Mouse (Mus musculus) frontal cortex, postnatal 25 days (tissue): ENCODE measurements around the gene Zar1l.
"Not testable (repeated sequence)": the region's sequence is repeated elsewhere in the genome, so short reads cannot be mapped to it uniquely, and the experiment has no call there.

Source experiments
- DNase-seq, 2 experiments: peaks; one replicate each; pipeline ENCODE4 v3.0.0; 2022; ENCODE audit warnings: low spot score in 2 of 2

Gene Zar1l

GRCm38 (mm10) chr5:150518064-150518463 lies at the start of gene Zar1l:
Gene Zar1l, minus strand, starts transcription at chr5:150518164.
- no peak for DNase-seq

GRCm38 (mm10) chr5:150566971-150567370 lies 49.0 kb upstream of the Zar1l start:
- no peak for DNase-seq

GRCm38 (mm10) chr5:150566226-150566625 lies 48.3 kb upstream of the Zar1l start:
- DNase-seq: no peak

- no peak for DNase-seq
These were observed 46.5 kb upstream of the Zar1l start for GRCm38 (mm10) chr5:150564426-150564825.

- no peak for DNase-seq
These were observed 43.8 kb upstream of the Zar1l start for GRCm38 (mm10) chr5:150561783-150562182.

- no peak for DNase-seq
These were observed 43.4 kb upstream of the Zar1l start for GRCm38 (mm10) chr5:150561376-150561775.

- DNase-seq: no peak
These were observed 42.9 kb upstream of the Zar1l start for GRCm38 (mm10) chr5:150560851-150561250.

- no peak for DNase-seq
These were observed 41.6 kb upstream of the Zar1l start for GRCm38 (mm10) chr5:150559519-150560103.

GRCm38 (mm10) chr5:150551637-150552036 lies 33.7 kb upstream of the Zar1l start:
- no peak for DNase-seq

- DNase-seq: no peak
These were observed 25.2 kb upstream of the Zar1l start for GRCm38 (mm10) chr5:150543184-150543583.

- DNase-seq: no peak
These were observed 23.3 kb upstream of the Zar1l start for GRCm38 (mm10) chr5:150541302-150541701.

GRCm38 (mm10) chr5:150525239-150525638 lies 7.3 kb upstream of the Zar1l start:
- no peak for DNase-seq

GRCm38 (mm10) chr5:150522867-150523234 lies 4.9 kb upstream of the Zar1l start:
- no peak for DNase-seq

- peak; percentile 79 to 90 for DNase-seq
These were observed 4.2 kb upstream of the Zar1l start, which contains the start of gene Brca2 for GRCm38 (mm10) chr5:150521937-150522866. Gene Brca2, plus strand, starts transcription at chr5:150522630.

GRCm38 (mm10) chr5:150519551-150519950 lies 1.6 kb upstream of the Zar1l start:
- DNase-seq: no peak

GRCm38 (mm10) chr5:150514027-150514426 lies 3.9 kb downstream of the Zar1l start:
- no peak for DNase-seq

- DNase-seq: no peak
These were observed 4.7 kb downstream of the Zar1l start for GRCm38 (mm10) chr5:150513264-150513663.

- DNase-seq: no peak
These were observed 7.3 kb downstream of the Zar1l start for GRCm38 (mm10) chr5:150510451-150511225.

- DNase-seq: peak in 1 of 2 experiments; percentile 23
These were observed 22.2 kb downstream of the Zar1l start for GRCm38 (mm10) chr5:150495792-150496191.

GRCm38 (mm10) chr5:150491573-150492173 lies 26.3 kb downstream of the Zar1l start:
- DNase-seq: not testable (repeated sequence)

GRCm38 (mm10) chr5:150490821-150491220 lies 27.1 kb downstream of the Zar1l start:
- no peak for DNase-seq

- DNase-seq: no peak
These were observed 27.7 kb downstream of the Zar1l start for GRCm38 (mm10) chr5:150490285-150490684.
